ENCODE assay signal across 14 mouse cellular contexts in the genomic region with DNA sequence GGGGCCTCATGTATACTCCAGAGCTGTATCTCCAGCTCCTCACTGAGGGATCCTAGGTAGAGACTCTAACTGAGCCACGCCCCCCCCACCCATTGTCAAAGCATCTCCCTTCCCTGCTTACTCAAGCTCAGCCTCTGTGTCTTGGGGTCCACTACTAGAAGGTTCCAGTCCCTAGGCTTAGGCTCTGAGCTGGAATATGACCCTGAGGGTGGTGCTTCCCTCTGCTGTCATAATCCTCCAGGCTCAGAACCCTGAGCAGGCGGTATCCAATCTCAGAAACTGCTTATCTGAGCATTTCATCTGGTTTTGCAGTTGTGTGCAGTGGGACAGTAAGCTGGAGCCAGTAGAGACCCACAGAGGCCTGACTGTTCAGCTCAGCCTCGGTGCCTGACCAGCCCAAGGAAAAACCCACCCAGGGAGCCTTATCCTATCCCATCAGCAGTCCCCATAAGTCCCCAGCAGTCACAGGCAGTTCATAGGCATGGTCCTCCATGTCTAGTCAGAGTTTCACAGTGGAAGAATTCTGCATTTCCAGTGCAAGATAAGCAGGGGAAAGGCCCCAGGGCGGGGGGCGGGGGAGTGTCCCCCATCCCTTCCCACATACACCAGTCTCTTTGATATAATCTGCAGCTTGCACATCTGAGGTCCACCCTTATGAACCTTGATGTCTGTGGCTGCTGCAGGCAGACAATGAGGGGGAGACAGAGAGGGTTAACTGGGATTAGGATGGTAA. TPM values are rescaled to one million over a fixed set of nuclear protein-coding genes. Genes with fewer than 3 reads are reported as not detected.
DNase-seq lines count a peak whose midpoint lies in the region; ATAC-seq and TF ChIP-seq lines count a peak whose summit lies in the region.
"Had no signal": no experiment of that assay in that cellular context is flagged by ENCODE, and none has a peak within 500 bp of the region (broad histone marks: within the 10 kb centered on the region; RNA-seq: fewer than 3 reads in every experiment).

No protein-coding gene starts in this region.

- no peak for TF ChIP-seq EP300 in liver, embryonic 14.5 days (IDR thresholded peaks at IDR 0.05; ENCODE audit: low read depth)

- H3K4me2 ChIP-seq in forebrain, embryonic 15.5 days (replicated peaks), result no peak overlapping the region
- H3K4me2 ChIP-seq in forebrain, embryonic 14.5 days (ENCODE audit: low read length), result no peak overlapping the region
- no peak overlapping the region for H3K4me2 ChIP-seq in liver, embryonic 12.5 days
- H3K4me2 ChIP-seq in liver, embryonic 14.5 days (ENCODE audit: low read depth), result no peak overlapping the region
- H3K4me2 ChIP-seq in hindbrain, embryonic 13.5 days, result no peak overlapping the region
- H3K4me2 ChIP-seq: heart, embryonic 15.5 days; hindbrain, embryonic 12.5 days had no signal

- no peak overlapping the region for H3K4me3 ChIP-seq in forebrain, embryonic 15.5 days
- H3K4me3 ChIP-seq in forebrain, embryonic 14.5 days (ENCODE audit: low read depth, low read length), result no peak overlapping the region
- no peak overlapping the region for H3K4me3 ChIP-seq in liver, embryonic 12.5 days
- H3K4me3 ChIP-seq in liver, embryonic 14.5 days (ENCODE audit: insufficient read depth in 1 of 2, low read depth in 2 of 2, low read length in 2 of 2), result no peak overlapping the region
- H3K4me3 ChIP-seq in hindbrain, embryonic 13.5 days, result no peak overlapping the region
- H3K4me3 ChIP-seq: erythroblast, embryonic 14.5 days; heart, embryonic 15.5 days; hindbrain, embryonic 12.5 days; megakaryocyte, embryonic 14.5 days had no signal

- no peak overlapping the region for H3K9ac ChIP-seq in forebrain, embryonic 15.5 days (replicated peaks)
- H3K9ac ChIP-seq in forebrain, embryonic 14.5 days (ENCODE audit: low read length), result no peak overlapping the region
- no peak overlapping the region for H3K9ac ChIP-seq in liver, embryonic 12.5 days
- H3K9ac ChIP-seq in liver, embryonic 14.5 days (replicated peaks), result no peak overlapping the region
- H3K9ac ChIP-seq in hindbrain, embryonic 13.5 days, result no peak overlapping the region
- H3K9ac ChIP-seq: heart, embryonic 15.5 days; hindbrain, embryonic 12.5 days had no signal

- 85% methylated on average over 5 of the region's 5 CpGs for WGBS in forebrain, embryonic 15.5 days
- WGBS in forebrain, embryonic 14.5 days, result 93% methylated on average over 5 of the region's 5 CpGs
- WGBS in liver, embryonic 12.5 days (ENCODE audit: insufficient replicate concordance), result 37% methylated on average over 5 of the region's 5 CpGs
- WGBS in liver, embryonic 14.5 days (ENCODE audit: insufficient replicate concordance), result 26% methylated on average over 5 of the region's 5 CpGs
- WGBS in hindbrain, embryonic 13.5 days, result 89% methylated on average over 5 of the region's 5 CpGs

- no peaks in the 10 kb centered on the region for H3K9me3 ChIP-seq in forebrain, embryonic 15.5 days
- H3K9me3 ChIP-seq in forebrain, embryonic 14.5 days (replicated peaks; ENCODE audit: control insufficient read depth, low read length), result no peaks in the 10 kb centered on the region
- H3K9me3 ChIP-seq in liver, embryonic 12.5 days (replicated peaks), result no peaks in the 10 kb centered on the region
- H3K9me3 ChIP-seq in liver, embryonic 14.5 days (ENCODE audit: control insufficient read depth, low read length), result no peaks in the 10 kb centered on the region
- H3K9me3 ChIP-seq in hindbrain, embryonic 13.5 days, result no peaks in the 10 kb centered on the region
- H3K9me3 ChIP-seq: heart, embryonic 15.5 days; hindbrain, embryonic 12.5 days; megakaryocyte, embryonic 14.5 days had no signal

- DNase-seq in forebrain, embryonic 14.5 days (ENCODE audit: low spot score), result no peak
- DNase-seq in liver, result no peak
- DNase-seq in liver, embryonic 14.5 days (ENCODE audit: low read depth in 3 of 3, low spot score in 3 of 3), result no peak
- no peak for DNase-seq in ovary, postnatal 10 days (ENCODE audit: low spot score)
- DNase-seq: adrenal gland, postnatal 10 days; left cerebral cortex, postnatal 4 days had no signal

- 0 out of 2 replicates have a peak overlapping the region, but pooled peaks have one; percentile 12 for H3K27ac ChIP-seq in forebrain, embryonic 15.5 days (replicated peaks)
- no peak overlapping the region for H3K27ac ChIP-seq in forebrain, embryonic 14.5 days (ENCODE audit: low read depth, low read length)
- H3K27ac ChIP-seq in liver, embryonic 12.5 days, result no peak overlapping the region
- H3K27ac ChIP-seq in liver, embryonic 14.5 days, result no peak overlapping the region
- H3K27ac ChIP-seq in hindbrain, embryonic 13.5 days, result no peak overlapping the region
- H3K27ac ChIP-seq: heart, embryonic 15.5 days; hindbrain, embryonic 12.5 days had no signal

- peaks cover 7% of the 10 kb centered on the region for H3K4me1 ChIP-seq in forebrain, embryonic 15.5 days
- no peaks in the 10 kb centered on the region for H3K4me1 ChIP-seq in forebrain, embryonic 14.5 days (ENCODE audit: control insufficient read depth, insufficient read depth, low read length)
- peaks cover 11% of the 10 kb centered on the region for H3K4me1 ChIP-seq in liver, embryonic 12.5 days
- peaks cover 0 to 5% of the 10 kb centered on the region in 2 experiments; a peak in 1 of 4 replicates for H3K4me1 ChIP-seq in liver, embryonic 14.5 days (replicated peaks; ENCODE audit: control insufficient read depth in 2 of 2, insufficient read depth in 2 of 2, low read length in 1 of 2)
- H3K4me1 ChIP-seq in hindbrain, embryonic 13.5 days (replicated peaks), result peaks cover 3% of the 10 kb centered on the region; the same call in 1 of the 2 replicates
- H3K4me1 ChIP-seq: hindbrain, embryonic 12.5 days had no signal

- H3K36me3 ChIP-seq in forebrain, embryonic 15.5 days, result peaks cover 22% of the 10 kb centered on the region
- H3K36me3 ChIP-seq in forebrain, embryonic 14.5 days (ENCODE audit: control insufficient read depth, insufficient read depth, low read length), result peaks cover 56% of the 10 kb centered on the region
- peaks cover 62% of the 10 kb centered on the region for H3K36me3 ChIP-seq in liver, embryonic 12.5 days
- H3K36me3 ChIP-seq in liver, embryonic 14.5 days (replicated peaks; ENCODE audit: control insufficient read depth, insufficient read depth, low read depth), result peaks cover 7% of the 10 kb centered on the region; the same call in 1 of the 2 replicates
- H3K36me3 ChIP-seq in hindbrain, embryonic 13.5 days, result peaks cover 82% of the 10 kb centered on the region

- no peak for TF ChIP-seq CTCF in liver, embryonic 14.5 days (IDR thresholded peaks at IDR 0.05; ENCODE audit: low read depth)

- H3K27me3 ChIP-seq in forebrain, embryonic 15.5 days, result no peaks in the 10 kb centered on the region
- H3K27me3 ChIP-seq in forebrain, embryonic 14.5 days (replicated peaks; ENCODE audit: control insufficient read depth, insufficient read depth, low read length), result no peaks in the 10 kb centered on the region
- no peaks in the 10 kb centered on the region for H3K27me3 ChIP-seq in liver, embryonic 12.5 days (replicated peaks)
- no peaks in the 10 kb centered on the region for H3K27me3 ChIP-seq in liver, embryonic 14.5 days (ENCODE audit: control insufficient read depth, insufficient read depth, low read length)
- no peaks in the 10 kb centered on the region for H3K27me3 ChIP-seq in hindbrain, embryonic 13.5 days
- H3K27me3 ChIP-seq: heart, embryonic 15.5 days; hindbrain, embryonic 12.5 days; megakaryocyte, embryonic 14.5 days had no signal

- no peak for ATAC-seq in forebrain, embryonic 15.5 days (replicated peaks)
- no peak for ATAC-seq in forebrain, embryonic 14.5 days
- peak; percentile 67 for ATAC-seq in liver, embryonic 12.5 days
- ATAC-seq in CD4-positive, CD25-positive, alpha-beta regulatory T cell, adult 4 months, result peak; percentile 9
- peak; percentile 47; the same call in 1 of the 2 replicates for ATAC-seq in liver, embryonic 14.5 days (ENCODE audit: insufficient read depth)
- no peak for ATAC-seq in hindbrain, embryonic 13.5 days (ENCODE audit: low FRiP score)

RNA-seq across cellular contexts. Expression of a gene that starts 27.8 kb away (rescaled TPM):
- 0.05 and 0.14 TPM in 2 replicates for polyA plus RNA-seq in forebrain, embryonic 15.5 days (2015; fragmentation: Nextera tagmentation; extraction: Ambion mirVana)
- polyA plus RNA-seq in forebrain, embryonic 14.5 days (2014; fragmentation: Nextera tagmentation; extraction: Ambion mirVana), result 0.06 TPM in 1 of 2 replicates, not detected in the other
- 0.86 and 0.94 TPM in 2 replicates for polyA plus RNA-seq in liver, embryonic 12.5 days (2016; fragmentation: Nextera tagmentation; extraction: Ambion mirVana)
- under 1 TPM in 1 of 2 experiments, not detected in 1; 0.39 TPM for polyA plus RNA-seq in CD4-positive, CD25-positive, alpha-beta regulatory T cell, adult 4 months (2017; shearing (Covaris generic))
- polyA plus RNA-seq in liver, embryonic 14.5 days (2012; rRNA removed), result 0.39 and 0.42 TPM in 2 replicates
- 0.28 and 0.38 TPM in 2 replicates for polyA plus RNA-seq in liver, embryonic 14.5 days (2014; fragmentation: Nextera tagmentation; extraction: Ambion mirVana)
- polyA plus RNA-seq in hindbrain, embryonic 13.5 days (2015; fragmentation: Nextera tagmentation; extraction: Ambion mirVana), result 0.14 and 0.17 TPM in 2 replicates
- polyA plus RNA-seq: erythroblast, embryonic 14.5 days had no signal

Comparison
In these comparisons a context has a peak if more than half of its experiments do, and no peak if none do; other contexts are left out.
1. ATAC-seq: peak in liver, embryonic 12.5 days (single experiment), CD4-positive, CD25-positive, alpha-beta regulatory T cell, adult 4 months (single experiment) and liver, embryonic 14.5 days (single experiment); none in forebrain, embryonic 15.5 days (single experiment), forebrain, embryonic 14.5 days (single experiment) and hindbrain, embryonic 13.5 days (single experiment).